Mouse (Mus musculus) stomach, adult 2 months (tissue): Measurements from ENCODE around the gene Tchh. TPM values are rescaled to one million over a fixed set of nuclear protein-coding genes. Genes with fewer than 3 reads are reported as not detected.

Source experiments
- polyA plus RNA-seq: library from polyadenylated mRNA; depleted of rRNA; stranded (reverse); fragments of >200 nt; gene quantifications from 2 replicates; pipeline ENCODE4 v1.2.3, GENCODE M21; 2012; rRNA removed

Gene Tchh
- polyA plus RNA-seq = 0.01 TPM in 1 of 2 replicates, not detected in the other

DNA sequence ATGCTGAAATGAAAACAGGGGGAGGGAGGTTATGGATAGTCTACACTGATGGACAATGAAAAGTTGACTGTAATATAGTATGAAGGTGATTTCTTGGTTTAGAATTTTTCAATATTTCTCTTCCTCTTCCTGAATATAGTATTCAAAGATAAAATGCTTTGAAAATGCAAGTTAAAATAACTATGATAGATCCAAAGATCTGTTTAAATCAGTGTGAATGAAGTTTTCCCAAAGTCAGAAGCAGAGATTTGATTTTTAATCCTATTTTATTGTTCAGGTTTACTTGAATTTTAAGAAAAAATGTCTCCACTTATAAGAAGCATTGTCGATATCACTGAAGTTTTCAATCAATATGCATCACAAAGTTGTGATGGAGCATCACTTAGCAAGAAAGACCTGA lies at the start of gene Tchh:
TSS of gene Tchh (plus strand) at position 301 of the 400 bp plus-strand sequence.

DNA sequence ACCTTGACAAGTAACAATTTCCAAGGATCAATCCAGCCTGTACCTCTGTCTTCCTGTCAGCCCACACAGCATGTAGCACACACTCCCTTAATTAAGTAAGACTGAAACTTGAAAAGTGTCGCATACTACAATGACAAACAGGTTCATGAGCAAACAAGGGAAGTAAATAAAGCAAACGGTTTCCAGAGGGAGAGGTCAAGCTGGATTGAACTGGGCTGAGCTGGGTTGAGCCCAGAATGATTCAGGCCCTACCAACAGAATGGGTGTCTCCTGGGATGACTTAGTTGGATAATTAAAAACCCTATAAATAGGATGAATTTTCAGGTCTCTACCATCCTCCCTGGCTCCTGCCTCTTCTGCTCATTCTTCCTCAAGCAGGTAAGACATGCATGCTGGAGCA lies 48.8 kb upstream of the Tchh start, which contains the start of gene Rptn:
TSS of gene Rptn (plus strand) at position 334 of the 400 bp plus-strand sequence.

DNA sequence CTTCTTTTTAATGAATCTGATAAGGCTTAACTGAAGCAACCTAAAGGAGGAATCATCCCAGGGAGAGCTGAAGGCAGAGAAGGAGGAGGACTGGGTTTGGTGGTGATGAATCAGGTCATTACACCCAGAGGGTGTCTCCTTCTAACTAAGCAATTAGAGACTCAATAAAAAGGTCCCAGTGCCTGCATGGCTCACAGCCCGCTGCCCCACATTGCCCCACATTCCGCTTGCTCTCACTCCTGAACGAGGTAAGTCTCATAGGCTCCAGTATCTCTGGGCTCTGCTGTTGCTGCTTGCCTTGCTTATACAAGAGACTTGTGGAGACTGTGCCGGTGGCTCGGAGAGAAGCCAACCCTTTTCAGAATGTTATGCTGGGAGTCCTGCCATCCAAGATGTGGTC lies 26.4 kb downstream of the Tchh start, which contains the start of gene Tchhl1:
TSS of gene Tchhl1 (plus strand) at position 194 of the 400 bp plus-strand sequence.

Other genes starting within 250 kb of the Tchh start
- 0.04 and 0.05 TPM in 2 replicates for gene Flg2, start 245.1 kb upstream of the Tchh start, polyA plus RNA-seq
- 91.4 and 259 TPM in 2 replicates for gene Flg, start 168.8 kb upstream of the Tchh start, polyA plus RNA-seq
- gene Hrnr, start 122.6 kb upstream of the Tchh start, polyA plus RNA-seq = 0.67 and 1.4 TPM in 2 replicates
- gene Rptn, start 48.6 kb upstream of the Tchh start, polyA plus RNA-seq = 4.3 and 6.0 TPM in 2 replicates
- not detected in 2 replicates for gene Tchhl1, start 26.4 kb downstream of the Tchh start, polyA plus RNA-seq
- gene S100a11, start 78.2 kb downstream of the Tchh start, polyA plus RNA-seq = 66.8 and 103 TPM in 2 replicates
- gene S100a10, start 112.8 kb downstream of the Tchh start, polyA plus RNA-seq = 8.6 and 12.4 TPM in 2 replicates
- gene Tdpoz2, start 210.4 kb downstream of the Tchh start, polyA plus RNA-seq = not detected in 2 replicates
- not detected in 2 replicates for gene Tdpoz1, start 234.0 kb downstream of the Tchh start, polyA plus RNA-seq